8 mouse cellular contexts compared by ENCODE assay signal in the genomic region with DNA sequence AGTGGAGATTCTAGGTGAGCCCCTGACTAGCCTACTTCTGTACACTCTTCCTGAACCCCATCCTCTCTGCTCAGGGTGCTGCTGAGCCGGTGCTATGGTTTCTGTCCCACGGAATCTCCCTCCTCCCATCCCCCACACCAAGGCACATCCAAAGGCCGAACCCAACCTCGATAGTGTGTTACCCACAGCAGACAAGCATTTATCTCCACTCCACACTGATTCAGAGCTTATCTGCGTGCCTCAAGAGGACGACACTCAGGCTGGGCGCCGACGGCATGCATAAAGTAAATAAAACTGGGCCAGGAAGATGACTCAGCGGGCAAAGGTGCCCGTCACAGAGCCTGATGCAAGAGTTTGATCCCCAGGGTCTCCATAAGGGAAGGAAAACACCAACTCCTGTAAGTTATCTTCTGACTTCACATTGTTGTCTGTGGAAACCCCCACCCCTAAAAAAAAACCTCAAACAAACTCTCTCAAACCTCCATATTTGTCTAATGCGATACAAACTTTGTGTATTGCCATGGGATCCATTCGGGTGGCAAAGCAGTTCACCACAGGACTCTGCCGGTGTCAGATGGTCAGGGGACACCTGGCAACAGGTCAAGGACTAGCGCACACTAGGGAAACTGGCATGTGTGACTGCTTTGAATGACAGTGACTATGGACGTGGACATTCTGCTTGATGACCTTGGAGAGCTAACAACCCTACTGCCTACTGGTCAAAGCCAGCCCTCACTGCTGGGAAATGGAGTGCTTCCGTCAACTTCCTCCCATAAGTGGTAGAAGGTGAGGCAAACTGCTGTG. TPM values are rescaled to one million over a fixed set of nuclear protein-coding genes. Genes with fewer than 3 reads are reported as not detected.
DNase-seq lines count a peak whose midpoint lies in the region; ATAC-seq and TF ChIP-seq lines count a peak whose summit lies in the region.

No protein-coding gene starts in this region.

- H3K4me3 ChIP-seq in kidney, embryonic 15.5 days (replicated peaks) = no peak overlapping the region
- H3K4me3 ChIP-seq in intestine, postnatal 0 days (ENCODE audit: low read depth, low read length) = no peak overlapping the region
- no peak overlapping the region for H3K4me3 ChIP-seq in midbrain, embryonic 14.5 days (replicated peaks; ENCODE audit: low read depth, low read length)

- ATAC-seq in kidney, embryonic 15.5 days (replicated peaks; ENCODE audit: low FRiP score) = peak; percentile 60; the same call in 1 of the 2 replicates
- peak; percentile 79 for ATAC-seq in common myeloid progenitor, adult 5-6 weeks (replicated peaks; ENCODE audit: low read depth, poor library complexity, severe bottlenecking)
- peak; percentile 74 for ATAC-seq in intestine, postnatal 0 days
- ATAC-seq in midbrain, embryonic 14.5 days (ENCODE audit: low FRiP score, low TSS enrichment) = no peak

- no peaks in the 10 kb centered on the region for H3K9me3 ChIP-seq in kidney, embryonic 15.5 days (replicated peaks)
- no peaks in the 10 kb centered on the region for H3K9me3 ChIP-seq in intestine, postnatal 0 days (ENCODE audit: control insufficient read depth)
- H3K9me3 ChIP-seq in midbrain, embryonic 14.5 days (ENCODE audit: control insufficient read depth, low read length) = no peaks in the 10 kb centered on the region

- no peaks in the 10 kb centered on the region for H3K27me3 ChIP-seq in kidney, embryonic 15.5 days
- no peaks in the 10 kb centered on the region for H3K27me3 ChIP-seq in intestine, postnatal 0 days (replicated peaks; ENCODE audit: control insufficient read depth, insufficient read depth, low read length)
- no peaks in the 10 kb centered on the region for H3K27me3 ChIP-seq in midbrain, embryonic 14.5 days (ENCODE audit: control insufficient read depth, insufficient read depth, low read length)

- H3K4me1 ChIP-seq in kidney, embryonic 15.5 days = no peaks in the 10 kb centered on the region
- peaks cover 3% of the 10 kb centered on the region for H3K4me1 ChIP-seq in intestine, postnatal 0 days (replicated peaks; ENCODE audit: control insufficient read depth, insufficient read depth, low read length)
- H3K4me1 ChIP-seq in midbrain, embryonic 14.5 days (ENCODE audit: control insufficient read depth, insufficient read depth, low read length) = no peaks in the 10 kb centered on the region

- no peak overlapping the region for H3K9ac ChIP-seq in kidney, embryonic 15.5 days
- H3K9ac ChIP-seq in intestine, postnatal 0 days (ENCODE audit: low read depth, low read length) = no peak overlapping the region
- H3K9ac ChIP-seq in midbrain, embryonic 14.5 days (replicated peaks; ENCODE audit: low read length) = no peak overlapping the region

- WGBS in kidney, embryonic 15.5 days = 83% methylated on average over 17 of the region's 17 CpGs
- 44% methylated on average over 17 of the region's 17 CpGs for WGBS in intestine, postnatal 0 days
- WGBS in midbrain, embryonic 14.5 days = 94% methylated on average over 17 of the region's 17 CpGs

- peaks cover 92% of the 10 kb centered on the region for H3K36me3 ChIP-seq in kidney, embryonic 15.5 days
- H3K36me3 ChIP-seq in intestine, postnatal 0 days (ENCODE audit: control insufficient read depth, insufficient read depth) = peaks cover 73% of the 10 kb centered on the region
- H3K36me3 ChIP-seq in midbrain, embryonic 14.5 days (ENCODE audit: control insufficient read depth, insufficient read depth, low read length) = peaks cover 61% of the 10 kb centered on the region

- no peak overlapping the region for H3K27ac ChIP-seq in kidney, embryonic 15.5 days
- peak overlapping the region; percentile 62 for H3K27ac ChIP-seq in intestine, postnatal 0 days (ENCODE audit: low read depth, low read length)
- H3K27ac ChIP-seq in midbrain, embryonic 14.5 days (replicated peaks; ENCODE audit: low read depth, low read length) = no peak overlapping the region

- no peak overlapping the region for H3K4me2 ChIP-seq in kidney, embryonic 15.5 days
- H3K4me2 ChIP-seq in intestine, postnatal 0 days (replicated peaks; ENCODE audit: low read depth) = no peak overlapping the region
- H3K4me2 ChIP-seq in midbrain, embryonic 14.5 days (ENCODE audit: low read length) = no peak overlapping the region

- no peak for TF ChIP-seq CTCF in intestine, postnatal 0 days (IDR thresholded peaks at IDR 0.05; ENCODE audit: low read depth)

- no peak for DNase-seq in kidney, postnatal 14 days
- peak; percentile 76 to 81 for DNase-seq in spleen, postnatal 4 days (ENCODE audit: low spot score in 2 of 2)
- no peak for DNase-seq in midbrain, embryonic 14.5 days
- DNase-seq in embryo, embryonic 9.5 days (ENCODE audit: extremely low spot score) = no peak
- DNase-seq in urinary bladder, postnatal 10 days (ENCODE audit: low spot score) = no peak

RNA-seq across cellular contexts. Expression of gene Tpm1, which starts 24.1 kb away (rescaled TPM):
- 533 and 589 TPM in 2 replicates for polyA plus RNA-seq in kidney, embryonic 15.5 days (2015; fragmentation: Nextera tagmentation; extraction: Ambion mirVana)
- total RNA-seq in common myeloid progenitor, adult 5-6 weeks (2017) = 101 and 111 TPM in 2 replicates
- 1,318 and 1,424 TPM in 2 replicates for polyA plus RNA-seq in intestine, postnatal 0 days (2015; fragmentation: Nextera tagmentation; extraction: Ambion mirVana)
- polyA plus RNA-seq in midbrain, embryonic 14.5 days (2014; fragmentation: Nextera tagmentation; extraction: Ambion mirVana) = 96.7 and 124 TPM in 2 replicates

RNA-seq across cellular contexts. Expression of gene Lactb, which starts 49.8 kb away (rescaled TPM):
- 14.4 and 17.4 TPM in 2 replicates for polyA plus RNA-seq in kidney, embryonic 15.5 days (2015; fragmentation: Nextera tagmentation; extraction: Ambion mirVana)
- 21.4 and 30.6 TPM in 2 replicates for total RNA-seq in common myeloid progenitor, adult 5-6 weeks (2017)
- polyA plus RNA-seq in intestine, postnatal 0 days (2015; fragmentation: Nextera tagmentation; extraction: Ambion mirVana) = 14.9 and 17.2 TPM in 2 replicates
- 14.2 and 14.8 TPM in 2 replicates for polyA plus RNA-seq in midbrain, embryonic 14.5 days (2014; fragmentation: Nextera tagmentation; extraction: Ambion mirVana)

Comparison
In these comparisons a context has a peak if more than half of its experiments do, and no peak if none do; other contexts are left out.
1. DNase-seq: peak in spleen, postnatal 4 days (2 of 2); none in kidney, postnatal 14 days (single experiment), midbrain, embryonic 14.5 days (single experiment), embryo, embryonic 9.5 days (single experiment) and urinary bladder, postnatal 10 days (single experiment).